Mouse (Mus musculus): Measurements from ENCODE around the gene 4930579F01Rik.
A peak's percentile ranks its signal among the peaks of the same experiment; 100 is the strongest.
"Not testable (repeated sequence)": the region's sequence is repeated elsewhere in the genome, so short reads cannot be mapped to it uniquely, and the experiment has no call there.

The 4930579F01Rik gene

DNA sequence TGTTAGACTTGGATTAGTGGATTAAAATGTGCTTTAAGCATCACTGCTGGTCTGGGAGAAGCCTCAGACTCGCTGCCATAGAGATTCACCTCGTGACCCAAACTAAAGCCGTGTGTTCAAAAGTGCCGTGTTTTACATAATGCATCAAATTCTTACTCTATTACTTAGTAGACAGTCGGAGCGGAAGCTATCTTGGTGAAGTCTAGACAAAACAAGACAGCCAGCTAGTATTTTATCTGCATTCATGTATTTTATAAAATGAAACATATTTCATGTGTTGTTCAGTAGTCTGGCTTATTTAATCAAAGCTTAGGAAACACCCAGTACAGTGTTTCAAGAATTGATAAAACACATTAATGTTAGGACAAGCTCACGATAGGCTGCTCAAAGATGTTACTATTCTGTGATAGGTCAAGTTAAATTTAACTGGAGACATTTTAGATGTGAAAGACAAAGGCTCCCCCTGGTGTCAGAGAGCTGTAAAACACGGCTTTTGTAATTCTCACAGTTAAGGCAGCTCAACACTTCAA lies 48.9 kb downstream of the 4930579F01Rik start, which contains the start of gene Mttp:
Gene Mttp (minus strand): TSS at position 327 of the 530 bp plus-strand sequence.
- peak; percentile 91 for DNase-seq (ENCODE audit: low read depth)

DNA sequence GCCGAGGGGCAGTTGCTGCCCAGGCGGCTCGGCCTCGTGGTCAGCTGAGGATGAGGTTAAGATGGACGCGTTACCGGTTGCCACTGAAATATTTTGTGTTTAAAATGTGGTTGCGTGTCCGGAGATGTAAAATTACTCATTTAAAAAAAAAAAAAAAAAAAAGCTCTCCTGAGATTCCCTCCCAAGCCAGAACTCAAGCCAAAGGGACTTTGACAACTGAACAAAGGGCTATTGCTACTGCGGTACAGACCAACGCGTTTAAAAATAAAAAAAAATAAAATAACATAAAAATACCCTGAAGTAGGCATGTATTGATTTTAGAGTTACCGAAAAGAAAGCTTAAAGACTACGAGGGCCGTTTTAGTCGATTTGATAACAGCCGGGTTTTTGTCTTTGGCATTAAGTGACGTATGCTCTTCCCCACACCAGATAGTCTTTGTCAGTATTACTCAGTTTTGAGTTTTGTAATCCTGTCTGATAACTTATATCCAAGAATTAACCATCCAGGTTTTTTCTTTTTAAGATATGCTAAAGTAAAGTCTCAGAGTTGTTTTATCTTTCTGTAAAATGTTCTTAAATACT lies 49.5 kb downstream of the 4930579F01Rik start:
- DNase-seq (ENCODE audit: low read depth) = no peak

DNA sequence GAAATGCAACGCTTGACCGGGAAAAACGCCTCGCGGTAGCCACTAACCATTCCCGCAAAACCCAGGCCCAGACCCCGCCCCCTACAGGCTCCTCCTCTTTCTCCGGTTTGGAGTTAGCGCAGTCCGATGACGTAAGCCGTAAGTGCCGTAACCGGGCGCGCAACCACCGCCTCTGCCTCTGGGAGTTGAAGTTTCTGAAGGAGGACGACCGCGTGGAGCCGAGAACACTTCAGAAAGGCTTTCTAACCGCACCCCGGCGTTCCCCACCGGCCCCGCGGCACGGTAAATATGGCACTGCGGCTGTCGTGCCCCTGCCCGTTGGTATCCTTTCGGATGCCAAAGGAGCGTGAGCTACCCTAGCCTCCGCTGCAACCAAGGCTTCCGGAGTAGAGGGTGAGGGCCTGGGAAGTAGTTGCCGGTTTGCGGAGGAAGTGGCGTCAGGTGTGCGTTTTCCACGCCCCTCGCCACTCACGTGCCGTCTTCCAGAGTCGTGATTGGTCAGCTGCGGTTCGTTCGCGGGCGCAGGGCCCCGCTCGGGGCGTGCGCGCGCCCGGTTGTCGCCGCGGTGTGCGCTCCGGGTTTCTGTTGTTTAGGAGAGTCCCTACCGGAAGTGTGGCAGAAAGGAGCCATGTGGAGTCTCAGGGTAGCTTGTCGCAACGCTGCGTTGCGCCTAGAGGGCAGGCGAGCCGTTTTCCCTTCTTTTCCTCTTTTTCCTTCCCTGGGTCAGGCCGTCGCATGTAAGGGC lies 50.1 kb downstream of the 4930579F01Rik start, which contains the start of gene Trmt10a:
Gene Trmt10a (plus strand): TSS at position 134 of the 745 bp plus-strand sequence.
- peak; percentile 96 for DNase-seq (ENCODE audit: low read depth)

DNA sequence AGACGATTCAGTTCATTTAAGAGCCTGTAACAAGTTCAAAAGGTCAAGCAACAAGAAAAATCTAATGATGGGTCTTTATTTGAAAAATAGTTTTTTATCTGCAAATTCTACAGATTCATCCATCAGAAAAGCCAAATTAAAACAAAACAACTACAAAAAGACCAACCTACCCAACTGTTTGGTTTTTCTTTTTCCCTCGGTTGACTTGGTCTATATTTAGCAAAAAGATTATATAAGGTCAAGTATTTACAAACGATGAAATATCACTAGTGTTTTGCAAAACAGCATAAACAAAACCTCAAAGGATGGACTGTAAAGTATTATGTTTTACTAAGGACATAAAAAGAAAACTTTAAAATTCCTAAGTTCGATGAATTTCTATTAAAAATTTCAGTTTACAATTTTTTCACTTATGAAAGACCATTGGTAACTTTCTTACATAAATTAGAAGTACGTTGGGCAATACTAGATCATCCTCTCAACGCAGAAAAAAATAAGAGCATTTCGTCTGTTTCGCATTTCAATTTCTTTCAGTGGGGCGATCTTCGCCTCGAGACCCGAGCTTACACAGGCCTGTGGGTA lies 50.8 kb downstream of the 4930579F01Rik start:
- DNase-seq (ENCODE audit: low read depth) = no peak

DNA sequence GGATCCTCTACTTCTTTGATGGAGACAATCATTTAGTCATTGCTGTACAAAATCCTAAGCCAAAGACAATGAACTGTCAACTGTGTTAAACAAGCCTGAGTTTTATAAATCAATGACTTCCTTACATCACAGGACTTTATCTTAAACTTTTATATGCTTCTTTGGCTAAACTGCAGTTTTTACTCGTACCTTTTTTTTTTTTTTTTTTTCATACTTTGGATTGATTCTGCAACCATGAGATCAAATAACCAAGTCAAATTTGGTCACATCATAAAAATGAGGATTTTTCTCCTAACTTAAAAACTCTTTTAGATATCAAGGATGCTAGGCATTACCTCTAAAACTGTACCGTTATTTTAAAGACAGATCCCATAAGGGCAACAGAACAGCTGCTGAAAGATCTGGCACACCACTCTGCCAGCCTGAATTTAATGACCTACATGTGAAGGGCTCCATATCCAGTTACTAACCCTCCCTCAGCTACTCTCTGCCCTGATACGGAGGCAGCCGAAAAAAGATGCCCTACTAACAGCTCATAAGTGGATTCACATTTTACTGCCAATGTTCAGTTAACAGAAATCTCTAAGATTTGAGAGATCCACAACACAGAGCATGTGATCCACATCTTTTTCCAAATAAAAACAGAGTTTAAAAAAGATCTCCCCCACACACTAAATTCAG lies 51.4 kb downstream of the 4930579F01Rik start:
- DNase-seq (ENCODE audit: low read depth) = no peak

DNA sequence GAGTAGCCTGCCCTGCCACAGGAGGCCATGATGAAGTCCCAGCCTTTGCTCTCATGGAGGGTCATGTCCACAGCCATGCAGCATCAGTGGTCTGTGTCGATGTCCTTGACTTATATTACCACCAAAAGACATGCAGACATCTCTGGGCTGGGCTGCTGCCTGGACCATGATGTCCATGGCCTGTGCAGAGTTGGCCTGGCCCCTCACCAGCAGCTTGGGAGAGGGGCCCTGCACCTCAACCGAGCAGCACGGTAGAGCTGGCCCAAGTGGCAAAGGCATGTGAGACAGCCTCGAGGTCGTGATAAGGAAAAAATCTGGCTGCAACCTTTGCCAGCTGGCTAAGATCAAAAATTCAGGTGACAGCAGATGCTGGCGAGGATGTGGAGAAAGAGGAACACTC lies 54.0 kb downstream of the 4930579F01Rik start:
- no peak for DNase-seq (ENCODE audit: low read depth)

DNA sequence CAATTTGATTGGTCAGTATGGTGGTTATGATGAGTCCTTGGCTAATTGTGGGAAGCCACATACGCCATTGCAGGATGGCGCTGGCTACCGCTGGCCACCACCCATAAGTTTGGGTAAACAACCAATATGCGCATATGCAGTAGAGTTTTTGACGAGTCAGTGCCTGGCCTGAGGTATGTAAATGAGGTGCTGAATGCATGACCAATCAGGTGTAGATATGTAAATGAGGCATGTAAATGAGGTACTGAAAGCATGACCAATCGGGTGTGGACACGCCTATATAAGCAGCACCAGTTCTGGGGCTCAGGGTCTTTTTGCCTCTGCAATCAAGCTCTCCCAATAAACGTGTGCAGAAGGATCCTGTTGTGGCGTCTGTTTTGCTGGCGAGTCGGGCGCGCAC lies 55.5 kb downstream of the 4930579F01Rik start:
- not testable (repeated sequence) for DNase-seq (ENCODE audit: low read depth)

DNA sequence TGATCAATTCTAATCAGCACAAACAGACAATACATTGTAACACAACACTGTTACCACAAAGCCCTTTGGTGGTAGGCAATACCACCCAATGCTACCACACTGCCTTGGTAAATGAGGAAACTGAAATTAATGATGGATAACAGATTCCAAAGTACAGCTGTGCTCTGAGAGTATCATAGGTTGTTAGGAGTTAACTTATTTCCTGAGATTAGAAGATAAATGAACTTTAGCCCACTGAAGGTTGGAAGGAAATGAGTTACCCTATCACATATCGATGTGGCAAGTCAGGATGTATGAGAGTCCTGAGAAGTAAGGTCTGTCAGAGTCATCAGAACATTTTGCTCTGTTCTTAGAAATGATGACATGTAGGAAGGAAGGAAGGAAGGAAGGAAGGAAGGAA lies 59.1 kb downstream of the 4930579F01Rik start:
- DNase-seq (ENCODE audit: low read depth) = no peak

DNA sequence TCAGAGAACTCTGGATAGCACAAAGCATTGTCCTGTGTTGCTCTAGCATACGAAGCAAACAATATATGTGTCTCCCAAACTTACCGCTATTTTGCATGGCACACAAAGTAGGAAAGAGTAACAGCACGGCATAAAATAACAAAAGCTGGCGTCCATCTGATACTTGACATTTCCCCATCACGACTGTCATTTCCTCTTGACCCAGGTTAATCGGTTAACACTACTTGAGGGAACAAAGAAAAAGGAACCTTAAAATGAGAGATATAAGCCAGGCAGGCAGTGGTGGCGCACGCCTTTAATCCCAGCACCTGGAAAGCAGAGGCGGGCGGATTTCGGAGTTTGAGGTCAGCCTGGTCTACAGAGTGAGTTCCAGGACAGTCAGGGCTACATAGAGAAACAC lies 59.7 kb downstream of the 4930579F01Rik start:
- DNase-seq (ENCODE audit: low read depth) = no peak

DNA sequence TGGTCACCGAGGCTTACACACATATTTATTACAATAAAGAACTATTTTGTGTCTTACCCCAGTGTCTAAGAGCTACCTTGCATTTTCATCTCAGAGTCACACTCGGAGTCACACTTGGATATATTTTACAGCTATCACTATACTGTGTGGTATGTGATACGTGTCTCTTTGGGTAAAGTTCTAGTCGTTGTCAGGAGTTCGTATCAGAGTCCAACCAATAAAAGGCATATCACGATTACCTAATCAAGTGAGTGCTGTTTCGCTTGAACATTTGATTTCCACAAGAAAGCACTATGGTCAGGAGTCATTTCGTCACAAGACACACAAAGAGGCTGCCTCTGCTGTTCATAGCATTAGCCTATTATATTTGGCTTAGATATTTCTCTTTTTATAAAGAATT lies 60.2 kb downstream of the 4930579F01Rik start:
- no peak for DNase-seq (ENCODE audit: low read depth)

DNA sequence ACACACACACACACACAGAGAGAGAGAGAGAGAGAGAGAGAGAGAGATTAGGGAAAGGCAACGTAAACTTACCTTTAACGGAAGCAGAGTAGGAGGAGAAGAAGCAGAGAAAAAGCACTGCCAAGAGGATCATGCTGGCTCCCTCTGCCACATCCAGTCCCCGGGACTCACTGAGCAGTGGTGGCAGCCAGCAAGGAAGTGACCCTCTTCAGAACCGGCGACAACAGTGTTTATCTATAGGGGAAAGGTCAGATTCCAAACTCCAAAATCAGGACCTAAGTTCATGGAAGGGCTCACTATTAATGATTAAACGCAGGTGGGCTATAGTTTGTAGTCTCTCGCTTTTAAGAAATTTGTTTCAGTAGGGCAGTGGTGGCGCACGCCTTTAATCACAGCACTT lies 62.5 kb downstream of the 4930579F01Rik start:
- no peak for DNase-seq (ENCODE audit: low read depth)

DNA sequence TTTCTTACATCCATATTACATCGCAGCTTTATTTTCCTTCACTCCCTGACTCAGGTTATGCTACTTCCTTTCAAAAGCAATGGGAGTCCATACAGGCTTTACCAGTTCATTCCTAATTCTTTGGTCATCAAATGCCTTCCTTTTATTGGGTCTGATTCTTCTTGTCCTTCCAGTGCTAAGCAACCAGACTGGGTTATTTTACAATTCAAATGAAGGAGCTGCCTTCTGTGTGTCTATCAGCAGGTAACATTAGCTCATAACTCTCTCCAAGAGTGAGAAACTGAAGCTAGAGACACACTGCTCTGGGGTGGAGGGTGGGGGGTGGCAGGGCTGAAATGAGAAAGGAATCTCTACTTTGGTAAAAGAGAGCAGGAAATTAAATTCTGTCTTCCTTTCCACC lies 62.9 kb downstream of the 4930579F01Rik start:
- no peak for DNase-seq (ENCODE audit: low read depth)

DNA sequence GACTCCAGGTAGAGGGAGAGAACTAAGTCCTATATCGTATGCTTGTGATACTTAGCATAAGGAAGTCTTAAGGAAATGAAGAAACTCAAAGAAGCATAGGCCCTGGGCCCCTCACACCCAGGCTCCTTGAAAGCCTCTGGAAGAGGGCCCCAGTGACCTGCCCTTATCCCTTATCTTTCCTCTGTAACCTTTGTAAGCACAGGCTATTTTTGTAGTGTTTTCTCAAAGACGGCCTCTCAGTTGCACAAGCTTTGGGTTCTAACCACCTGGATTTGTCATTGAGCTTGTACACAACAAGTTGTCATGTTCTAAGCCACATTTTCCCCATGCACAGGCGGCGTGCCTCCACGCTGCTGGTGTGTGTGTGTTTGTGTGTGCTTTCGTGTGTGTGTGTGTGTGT lies 64.5 kb downstream of the 4930579F01Rik start:
- DNase-seq (ENCODE audit: low read depth) = no peak

DNA sequence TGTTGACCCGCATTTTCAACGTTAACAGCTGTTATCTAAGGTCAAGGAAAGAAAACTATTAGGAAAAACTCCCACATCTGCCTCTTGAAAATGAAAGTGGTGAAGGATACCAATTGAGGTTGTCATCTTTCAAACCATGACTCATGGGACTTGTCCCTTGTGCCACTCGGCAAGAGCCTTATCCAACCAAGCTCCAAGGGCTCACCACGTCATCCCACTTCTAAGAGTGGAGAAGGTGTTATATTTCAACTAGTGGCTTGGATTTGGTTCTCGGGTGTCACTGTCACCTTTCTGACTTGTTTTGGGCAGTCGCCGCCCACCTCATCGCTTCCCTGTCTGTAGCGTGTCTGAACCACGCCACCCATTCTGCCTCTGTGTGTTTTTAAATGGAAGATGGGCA lies 69.8 kb downstream of the 4930579F01Rik start:
- no peak for DNase-seq (ENCODE audit: low read depth)

DNA sequence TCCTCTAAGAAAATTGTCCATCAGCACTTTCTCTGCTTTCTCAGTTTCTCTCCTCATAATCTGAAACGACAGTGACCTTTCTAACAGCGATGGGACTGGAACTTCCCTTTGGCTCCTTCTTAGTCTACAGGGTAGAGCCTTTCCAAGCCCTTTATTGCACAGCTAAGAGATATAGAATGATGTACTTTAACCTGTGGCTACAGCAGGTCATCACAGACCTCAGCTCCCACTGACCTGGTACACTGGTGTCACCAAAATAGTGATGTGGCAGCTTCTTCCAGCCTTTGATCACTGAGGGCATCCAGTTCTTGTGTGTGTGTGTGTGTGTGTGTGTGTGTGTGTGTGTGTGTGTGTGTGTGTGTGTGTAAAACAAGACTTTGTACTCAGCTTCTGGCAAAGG lies 72.2 kb downstream of the 4930579F01Rik start:
- no peak for DNase-seq (ENCODE audit: low read depth)

DNA sequence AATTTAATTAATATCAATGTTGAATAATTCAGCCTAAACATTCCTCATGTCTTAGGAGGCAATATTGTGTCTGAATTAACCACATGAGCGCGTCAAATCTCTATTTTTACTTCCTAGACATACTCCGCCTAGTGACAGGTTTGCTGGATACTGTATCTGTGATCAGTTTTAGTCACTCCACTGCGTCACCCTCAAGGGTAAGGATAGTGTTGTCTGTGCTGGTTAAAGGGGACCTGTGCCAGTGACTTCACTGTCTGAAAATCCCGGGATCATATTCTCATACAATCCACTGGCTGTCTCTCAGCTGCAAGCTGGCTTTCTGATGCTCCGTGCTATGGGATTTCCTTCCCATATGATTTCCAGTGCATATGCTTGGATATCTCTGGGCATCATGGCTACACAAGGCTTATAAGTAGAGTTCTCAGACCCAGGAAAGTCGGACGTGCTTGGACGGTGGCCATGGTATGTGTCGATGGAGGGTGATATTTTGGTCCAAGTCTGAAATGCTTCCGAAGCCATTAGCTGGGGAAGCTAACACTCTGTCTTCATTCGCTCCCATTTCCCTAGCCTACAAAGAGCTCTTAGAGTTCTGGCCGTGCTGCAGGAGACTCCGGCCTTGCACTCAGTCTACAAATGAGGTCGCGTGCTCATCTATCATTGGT lies 74.0 kb downstream of the 4930579F01Rik start:
- no peak for DNase-seq (ENCODE audit: low read depth)

DNA sequence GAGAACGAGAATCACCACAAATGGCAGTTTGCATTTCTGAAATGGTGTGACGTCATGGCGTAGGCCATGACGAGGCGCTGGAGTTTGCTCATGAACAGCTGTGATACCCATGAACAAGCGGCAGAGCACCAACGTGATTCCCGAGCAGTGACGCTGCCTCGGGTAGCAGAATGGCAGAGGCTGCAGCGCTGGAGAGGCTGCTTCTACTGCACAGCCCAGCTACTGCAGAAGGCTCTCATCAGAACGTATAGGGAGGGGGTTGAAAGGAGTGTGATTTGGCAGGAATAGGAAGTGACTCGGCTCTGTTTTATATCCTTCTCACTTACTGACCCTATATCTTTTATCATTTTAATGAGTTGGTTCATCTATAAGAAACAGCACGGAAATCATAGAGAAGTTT lies 74.8 kb downstream of the 4930579F01Rik start:
- no peak for DNase-seq (ENCODE audit: low read depth)

DNA sequence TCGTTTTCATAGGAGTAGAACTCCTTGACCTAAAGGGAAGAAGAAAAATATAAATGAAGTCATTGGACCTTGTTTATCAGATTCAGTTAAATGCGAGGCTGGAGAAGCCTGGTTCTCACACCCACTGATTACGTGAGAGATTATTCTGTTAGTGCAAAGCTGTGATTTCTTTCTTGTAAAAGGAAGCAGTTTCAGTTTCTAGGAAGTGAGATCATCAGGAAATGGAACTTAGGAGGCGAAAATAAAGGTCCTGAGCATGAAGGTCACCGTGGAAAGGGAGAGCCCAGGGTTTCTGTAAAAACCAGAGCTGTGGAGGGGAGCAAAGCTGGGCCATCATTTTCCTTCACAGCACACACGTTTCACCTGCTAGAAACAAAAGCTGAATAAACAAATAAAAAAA lies 75.2 kb downstream of the 4930579F01Rik start:
- DNase-seq (ENCODE audit: low read depth) = no peak

DNA sequence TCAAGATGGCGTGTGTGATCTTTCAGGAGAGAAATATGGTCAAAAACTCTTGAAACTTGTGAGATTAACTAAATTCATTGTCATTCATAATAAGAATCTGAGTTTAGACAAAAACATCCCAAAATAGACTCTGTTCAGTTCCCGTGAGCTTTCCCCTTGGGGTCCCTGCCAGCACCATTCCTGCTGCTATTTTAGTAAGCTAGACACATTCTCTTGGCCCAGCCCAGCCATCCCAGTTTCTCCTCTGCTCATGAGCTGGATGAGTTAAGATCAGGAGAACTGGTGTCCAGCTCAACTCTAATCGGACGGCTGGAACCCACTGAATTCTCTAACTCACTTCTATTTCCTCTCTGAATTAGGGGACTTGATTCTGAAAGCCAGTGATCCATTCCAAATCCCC lies 76.8 kb downstream of the 4930579F01Rik start:
- DNase-seq (ENCODE audit: low read depth) = no peak

DNA sequence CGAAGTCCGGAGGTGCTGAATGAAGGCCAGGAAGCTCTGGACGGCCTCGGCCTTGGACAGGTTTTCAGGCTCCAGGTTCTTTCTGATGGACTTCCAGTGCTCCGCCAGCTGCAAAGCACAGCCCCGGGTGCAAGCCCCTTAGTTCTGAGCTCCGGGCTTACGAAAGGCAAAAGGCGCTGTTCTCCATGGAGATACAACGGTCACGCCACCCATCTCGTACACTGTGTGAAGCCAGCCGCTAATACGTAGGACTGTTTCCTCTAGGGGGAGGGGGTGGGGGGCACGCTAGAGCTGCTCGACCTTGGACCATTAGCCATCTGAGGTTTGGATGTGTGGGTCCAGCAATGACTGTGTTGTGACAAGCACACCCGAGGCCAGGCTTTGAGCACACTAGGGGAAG lies 79.5 kb downstream of the 4930579F01Rik start:
- DNase-seq (ENCODE audit: low read depth) = no peak
